Mouse (Mus musculus) neural tube, embryonic 14.5 days (tissue): Measurements from ENCODE around the gene Mgat2. TPM values are rescaled to one million over a fixed set of nuclear protein-coding genes. Genes with fewer than 3 reads are reported as not detected.

ENCODE experiments used
- ATAC-seq: fragments of 200-750 bp; cut with Nextera tagmentation; 2 replicates; pipeline ENCODE4 v1.8.0; 2017; ENCODE audit warnings: low read depth, mild to moderate bottlenecking, moderate TSS enrichment, moderate library complexity
- H3K27ac ChIP-seq: fragments of 300-500 bp; sonication (generic); 2 replicates; pipeline ENCODE4 v1.5.1; 2014; ENCODE audit warnings: low read depth, mild to moderate bottlenecking, control low read depth, low read length, moderate library complexity, mixed read lengths
- H3K27me3 ChIP-seq: fragments of 300-500 bp; sonication (generic); 2 replicates; pipeline ENCODE4 v1.6.1; 2014; ENCODE audit warnings: low read length; ENCODE audit not compliant: control insufficient read depth, insufficient read depth
- H3K36me3 ChIP-seq: fragments of 300-500 bp; sonication (generic); 2 replicates; pipeline ENCODE4 v1.6.1; 2014; ENCODE audit warnings: low read length, mixed read lengths; ENCODE audit not compliant: control insufficient read depth, insufficient read depth
- H3K4me1 ChIP-seq: fragments of 300-500 bp; sonication (generic); 2 replicates; pipeline ENCODE4 v1.6.1; 2014; ENCODE audit warnings: low read length; ENCODE audit not compliant: control insufficient read depth, insufficient read depth
- H3K4me2 ChIP-seq: fragments of 300-500 bp; sonication (generic); 2 replicates; pipeline ENCODE4 v1.6.1; 2014; ENCODE audit warnings: mild to moderate bottlenecking, low read depth, low read length, control low read depth
- H3K4me3 ChIP-seq: fragments of 300-500 bp; sonication (generic); 2 replicates; pipeline ENCODE4 v1.5.1; 2014; ENCODE audit warnings: low read depth, low read length, control low read depth, mixed read lengths
- H3K9ac ChIP-seq: fragments of 300-500 bp; sonication (generic); replicated peaks from 2 replicates; pipeline ENCODE4 v1.6.1; 2014; ENCODE audit warnings: low read depth, mild to moderate bottlenecking, control low read depth, low read length, mixed read lengths
- H3K9me3 ChIP-seq: fragments of 300-500 bp; sonication (generic); 2 replicates; pipeline ENCODE4 v1.6.1; 2016; ENCODE audit warnings: low read length; ENCODE audit not compliant: control insufficient read depth
- WGBS: fragments of 180-500 bp; shearing (Covaris S2); extraction: QIAGEN DNeasy Blood & Tissue Kit; methylation state at CpG from one replicate; pipeline ENCODE4 v1.1.7; 2014; 5-methylcytosine and 5-hydroxymethylcytosine counted together
- polyA plus RNA-seq: library from polyadenylated mRNA; unstranded; fragments of >200 nt; fragmentation: Nextera tagmentation; extraction: Ambion mirVana; gene quantifications from 2 replicates; pipeline ENCODE4 v1.2.1, GENCODE M21; 2014

Gene Mgat2
- polyA plus RNA-seq, 1 experiment from 2014 or later, result 36.8 TPM

DNA sequence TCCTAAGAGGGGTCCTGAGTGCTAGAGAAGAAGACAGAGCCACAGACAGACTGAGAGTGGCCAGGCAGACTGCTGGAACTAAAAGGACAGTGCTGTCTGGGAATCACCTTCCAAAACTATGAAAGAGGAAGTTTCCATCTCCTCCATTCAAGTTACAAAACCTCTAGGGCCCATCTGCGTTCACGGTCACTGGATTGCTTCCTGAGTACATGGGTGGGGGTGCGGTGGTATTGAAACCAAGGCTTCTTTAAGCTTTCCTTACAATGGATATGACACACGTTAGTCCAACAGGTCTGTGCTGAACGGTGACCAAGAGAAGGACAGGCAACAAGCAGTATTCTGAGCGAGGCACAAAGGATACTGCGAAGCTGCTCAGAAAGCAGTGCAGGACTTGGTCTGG is 30.4 kb downstream of the Mgat2 start:
- H3K27ac ChIP-seq, result no peak overlapping the region
- H3K4me2 ChIP-seq, result no peak overlapping the region
- H3K9me3 ChIP-seq, result no peaks in the 10 kb centered on the region
- WGBS, result 92% methylated on average over 7 of the region's 7 CpGs
- H3K9ac ChIP-seq, result no peak overlapping the region
- no peak for ATAC-seq
- no peaks in the 10 kb centered on the region for H3K36me3 ChIP-seq
- no peak overlapping the region for H3K4me3 ChIP-seq
- H3K27me3 ChIP-seq, result no peaks in the 10 kb centered on the region
- H3K4me1 ChIP-seq, result no peaks in the 10 kb centered on the region

- Histone ChIP-seq H3K27ac (no peak overlapping the region), H3K27me3 (no peaks in the 10 kb centered on the region), H3K4me3 (no peak overlapping the region), H3K9me3 (no peaks in the 10 kb centered on the region), H3K4me2 (no peak overlapping the region), H3K36me3 (no peaks in the 10 kb centered on the region), H3K9ac (no peak overlapping the region), H3K4me1 (no peaks in the 10 kb centered on the region)
- WGBS, result 91% methylated on average over 3 of the region's 3 CpGs
- ATAC-seq, result no peak
These were observed 31.2 kb downstream of the Mgat2 start for GRCm38 (mm10) chr12:69215000-69215785.

DNA sequence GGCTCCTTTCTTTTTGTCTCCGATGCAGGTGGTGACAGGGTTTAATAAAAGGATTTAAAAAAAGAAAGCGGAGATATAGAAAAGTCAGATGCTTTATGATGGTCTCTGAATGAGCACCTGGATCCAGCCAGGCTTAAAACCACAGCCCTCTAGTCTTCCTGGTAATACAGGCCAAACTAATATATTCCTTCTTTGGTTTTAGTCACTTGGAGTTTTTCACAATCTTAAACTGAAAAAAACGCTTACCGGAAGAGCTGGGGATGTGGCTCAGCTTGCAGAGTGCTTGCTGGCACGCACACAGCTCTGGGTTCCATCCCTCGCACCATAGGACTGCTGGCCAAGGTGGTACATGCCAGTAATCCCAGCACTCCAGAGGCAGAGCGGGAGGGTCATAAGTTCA is 32.6 kb downstream of the Mgat2 start:
- WGBS, result 95% methylated on average over 7 of the region's 7 CpGs
- ATAC-seq, result no peak
- no peaks in the 10 kb centered on the region for H3K9me3 ChIP-seq
- no peak overlapping the region for H3K27ac ChIP-seq
- no peak overlapping the region for H3K4me3 ChIP-seq
- H3K9ac ChIP-seq, result no peak overlapping the region
- no peaks in the 10 kb centered on the region for H3K36me3 ChIP-seq
- no peak overlapping the region for H3K4me2 ChIP-seq
- H3K27me3 ChIP-seq, result no peaks in the 10 kb centered on the region
- no peaks in the 10 kb centered on the region for H3K4me1 ChIP-seq

DNA sequence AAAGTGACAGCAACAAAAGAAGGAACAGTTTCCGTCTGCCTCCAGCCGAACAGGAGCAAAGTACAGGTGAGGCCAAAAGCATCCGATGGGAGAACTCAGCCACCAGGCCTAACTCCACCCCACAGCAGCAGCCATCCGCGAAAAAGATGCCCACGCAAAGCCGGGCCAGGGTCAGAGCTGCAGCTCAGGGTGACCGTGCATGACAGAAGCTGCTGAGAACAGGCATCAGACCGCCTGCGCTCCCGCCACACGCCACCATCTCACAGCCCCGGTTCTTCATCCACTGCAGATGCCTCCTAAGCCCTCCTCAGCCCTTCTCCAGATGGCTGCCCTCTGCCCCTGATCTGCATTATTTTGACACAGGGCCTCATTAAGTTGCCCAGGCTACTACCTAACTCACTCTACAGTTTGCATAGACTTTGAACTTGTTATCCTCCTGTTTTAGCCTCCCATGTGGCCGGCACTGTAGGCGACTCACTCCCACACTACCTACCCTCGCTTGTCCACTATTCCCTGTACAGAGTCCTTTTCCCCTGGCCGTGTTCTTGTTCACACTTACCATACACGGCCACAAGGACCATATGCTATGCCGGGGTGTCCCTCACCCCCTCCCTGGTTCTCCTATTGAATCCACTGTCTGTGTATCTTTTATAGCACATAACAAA is 36.8 kb downstream of the Mgat2 start:
- Histone ChIP-seq H3K9me3 (no peaks in the 10 kb centered on the region), H3K4me3 (no peak overlapping the region), H3K4me1 (no peaks in the 10 kb centered on the region), H3K27me3 (no peaks in the 10 kb centered on the region), H3K4me2 (no peak overlapping the region), H3K27ac (no peak overlapping the region), H3K9ac (no peak overlapping the region), H3K36me3 (no peaks in the 10 kb centered on the region)
- WGBS, result 91% methylated on average over 19 of the region's 19 CpGs
- no peak for ATAC-seq

DNA sequence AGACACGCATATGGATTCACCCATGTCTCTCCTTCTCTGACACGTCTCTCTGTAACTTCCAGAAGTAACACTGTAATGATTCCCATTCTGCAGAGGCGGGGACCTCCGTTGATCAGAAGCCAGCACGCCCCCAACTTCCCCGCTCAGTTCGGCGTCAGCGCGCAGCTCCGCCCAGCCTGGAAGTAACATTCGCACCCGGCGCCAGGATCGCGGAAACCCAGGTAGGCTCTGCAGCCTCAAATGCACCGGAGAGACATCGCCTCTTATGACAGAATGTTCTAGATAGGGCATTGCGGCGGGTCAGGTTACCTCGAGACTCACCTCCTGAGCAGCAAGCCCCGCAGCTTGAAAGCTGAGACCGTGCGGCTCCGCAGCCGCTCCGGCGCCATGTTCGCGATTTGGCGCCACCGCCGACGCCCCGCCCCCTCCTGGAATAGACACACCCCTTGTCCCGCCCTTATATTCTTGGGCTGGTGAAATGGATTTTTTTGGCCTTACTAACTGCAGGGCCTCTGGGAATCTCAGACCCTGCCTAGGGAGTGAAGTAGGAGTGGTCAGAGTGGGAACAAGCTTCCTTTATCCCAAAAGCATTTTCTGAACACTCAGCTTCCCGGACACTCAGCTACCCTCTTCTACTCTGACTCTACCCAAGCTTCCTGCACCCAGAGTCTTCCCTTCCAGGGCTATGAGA is 44.0 kb downstream of the Mgat2 start, which contains the start of gene Pole2:
Pole2 (minus strand) TSS at position 420 of the 691 bp plus-strand sequence.
- ATAC-seq, result peak; percentile 95
- H3K36me3 ChIP-seq, result no peaks in the 10 kb centered on the region
- no peaks in the 10 kb centered on the region for H3K27me3 ChIP-seq
- H3K4me3 ChIP-seq, result peak within 1 kb of the TSS; percentile 66
- WGBS, result under 1% methylated on average over 37 of the region's 37 CpGs
- H3K4me1 ChIP-seq, result no peaks in the 10 kb centered on the region
- peak within 1 kb of the TSS; percentile 54 for H3K4me2 ChIP-seq
- no peaks in the 10 kb centered on the region for H3K9me3 ChIP-seq
- H3K27ac ChIP-seq, result no peak within 1 kb of the TSS
- H3K9ac ChIP-seq, result peak within 1 kb of the TSS; percentile 48; the same call in 1 of the 2 replicates

DNA sequence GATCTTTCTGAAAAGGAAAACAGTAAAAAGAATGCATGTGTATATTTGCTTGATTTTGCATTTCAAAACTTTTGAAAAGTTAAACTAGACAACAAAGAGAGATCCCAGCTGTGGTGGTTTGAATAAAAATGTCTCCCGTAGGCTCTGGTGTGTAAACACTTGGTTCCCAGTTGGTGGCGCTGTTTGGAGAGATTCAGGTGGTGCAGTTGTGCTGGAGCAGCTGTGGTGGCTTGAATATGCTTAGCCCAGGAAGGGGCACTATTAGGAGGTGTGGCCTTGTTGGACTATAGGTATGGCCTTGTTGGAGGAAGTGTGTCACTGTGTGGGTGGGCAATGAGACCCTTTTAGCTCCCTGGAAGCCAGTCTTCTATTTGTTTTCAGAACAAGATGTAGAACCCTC is 45.3 kb downstream of the Mgat2 start:
- H3K27ac ChIP-seq, result no peak overlapping the region
- H3K4me3 ChIP-seq, result no peak overlapping the region
- no peaks in the 10 kb centered on the region for H3K27me3 ChIP-seq
- H3K9ac ChIP-seq, result no peak overlapping the region
- H3K36me3 ChIP-seq, result no peaks in the 10 kb centered on the region
- H3K4me2 ChIP-seq, result no peak overlapping the region
- H3K4me1 ChIP-seq, result no peaks in the 10 kb centered on the region
- H3K9me3 ChIP-seq, result no peaks in the 10 kb centered on the region
- 66% methylated on average over 2 of the region's 2 CpGs for WGBS
- no peak for ATAC-seq

- ATAC-seq, result no peak
- H3K27ac ChIP-seq, result no peak overlapping the region
- H3K4me2 ChIP-seq, result no peak overlapping the region
- H3K27me3 ChIP-seq, result no peaks in the 10 kb centered on the region
- H3K9me3 ChIP-seq, result no peaks in the 10 kb centered on the region
- no peak overlapping the region for H3K9ac ChIP-seq
- no peak overlapping the region for H3K4me3 ChIP-seq
- H3K4me1 ChIP-seq, result no peaks in the 10 kb centered on the region; the same call in 1 of the 2 replicates
- H3K36me3 ChIP-seq, result no peaks in the 10 kb centered on the region
- 92% methylated on average over 6 of the region's 6 CpGs for WGBS
These were observed 51.8 kb downstream of the Mgat2 start for GRCm38 (mm10) chr12:69235782-69236181.
